Mouse (Mus musculus) testis, adult 2 months (tissue): ENCODE data around the gene Sema6d.

Experiments used
- CTCF ChIP-seq: fragments of 200-500 bp; IDR thresholded peaks from 2 replicates; pipeline ENCODE4 v1.5.1; 2012; ENCODE audit warnings: low read depth, mild to moderate bottlenecking, inconsistent platforms, low read length, moderate library complexity; ENCODE audit not compliant: control insufficient read depth, insufficient read depth, insufficient replicate concordance
- POLR2A ChIP-seq: fragments of 200-500 bp; IDR thresholded peaks from 2 replicates; pipeline ENCODE4 v1.6.1; 2012; ENCODE audit warnings: low read depth, mild to moderate bottlenecking, inconsistent platforms, low read length, moderate library complexity; ENCODE audit not compliant: control insufficient read depth

- no peak for TF ChIP-seq POLR2A
- no peak for TF ChIP-seq CTCF
Measured at GRCm38 (mm10) chr2:124369991-124370390, 280.2 kb downstream of the Sema6d start.
